Mouse (Mus musculus) G1E (cell line): ENCODE results near the gene Eral1.
A peak's percentile ranks its signal among the peaks of the same experiment; 100 is the strongest.

ENCODE experiments used
- CTCF ChIP-seq: IDR thresholded peaks from 2 replicates; pipeline ENCODE4 v1.5.1; 2012; ENCODE audit warnings: low read depth, low read length, inconsistent platforms, mixed read lengths
- GATA1 ChIP-seq: IDR thresholded peaks from 2 replicates; pipeline ENCODE4 v1.6.1; 2012; ENCODE audit warnings: borderline replicate concordance, low read length, inconsistent platforms, mixed read lengths
- GATA2 ChIP-seq: IDR thresholded peaks from 2 replicates; pipeline ENCODE4 v1.6.1; 2012; ENCODE audit warnings: low read depth, low read length, inconsistent platforms, borderline replicate concordance
- POLR2AphosphoS5 ChIP-seq: IDR thresholded peaks from 2 replicates; pipeline ENCODE4 v1.6.1; 2012; ENCODE audit warnings: low read depth, low read length, inconsistent platforms; ENCODE audit not compliant: insufficient replicate concordance
- TAL1 ChIP-seq: conservative IDR thresholded peaks from 2 replicates; pipeline ENCODE4 v1.6.1; 2012; ENCODE audit warnings: low read depth, low read length, inconsistent platforms, mixed read lengths

DNA sequence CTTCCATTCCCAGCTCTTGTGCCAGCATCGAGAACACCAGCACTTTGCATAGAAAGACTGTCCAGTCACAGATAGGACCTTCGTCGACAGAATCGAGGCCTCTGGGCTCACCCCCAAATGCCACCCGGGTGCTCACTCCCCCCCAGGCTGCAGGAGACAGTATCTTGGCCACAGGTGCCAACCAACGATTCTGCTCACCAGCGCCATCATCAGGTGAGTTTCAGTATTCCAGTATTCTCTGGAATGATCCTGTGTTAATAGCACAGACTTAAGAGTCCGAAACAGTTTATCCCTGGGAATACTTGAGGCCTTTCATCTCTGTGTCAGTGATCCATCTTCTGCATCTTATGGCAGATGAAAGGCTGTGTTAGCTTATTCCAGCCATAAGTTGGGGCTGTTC, 56.6 kb downstream of the Eral1 start:
- TF ChIP-seq CTCF (peak; percentile 32; the same call in 1 of the 2 replicates), TAL1 (no peak), GATA1 (no peak), POLR2AphosphoS5 (no peak), GATA2 (no peak)
